Mouse (Mus musculus) R1 (cell line): ENCODE data around the gene Casp9.

Experiments
- DNase-seq: peaks from one replicate; pipeline ENCODE4 v3.0.0-alpha.2; 2018; ENCODE audit warnings: low read depth, low spot score

The Casp9 gene

GRCm38 (mm10) chr4:141781201-141781985, 12.0 kb upstream of the Casp9 start:
- DNase-seq: no peak

DNA sequence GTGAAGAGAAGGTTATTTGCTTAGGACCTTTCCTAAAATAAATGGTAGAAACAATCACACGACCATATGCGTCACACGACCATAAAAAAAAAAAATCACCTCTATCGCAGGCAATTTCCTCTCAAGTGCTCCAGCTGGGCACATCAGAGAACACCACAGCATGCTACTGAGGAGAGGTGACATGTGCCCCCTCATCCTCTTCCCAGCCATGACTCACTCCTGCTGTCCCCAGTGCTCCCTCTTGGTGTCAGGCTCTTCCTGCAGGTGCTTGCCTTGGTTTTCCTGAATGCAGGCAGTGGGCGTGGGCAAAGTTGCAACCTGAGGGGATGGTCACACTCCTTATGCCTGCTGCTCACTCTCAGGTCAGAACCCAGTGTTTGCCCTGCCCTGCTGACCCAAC, 8.6 kb upstream of the Casp9 start:
- no peak for DNase-seq

- DNase-seq: no peak
Measured at GRCm38 (mm10) chr4:141786141-141786540, 7.3 kb upstream of the Casp9 start.

DNA sequence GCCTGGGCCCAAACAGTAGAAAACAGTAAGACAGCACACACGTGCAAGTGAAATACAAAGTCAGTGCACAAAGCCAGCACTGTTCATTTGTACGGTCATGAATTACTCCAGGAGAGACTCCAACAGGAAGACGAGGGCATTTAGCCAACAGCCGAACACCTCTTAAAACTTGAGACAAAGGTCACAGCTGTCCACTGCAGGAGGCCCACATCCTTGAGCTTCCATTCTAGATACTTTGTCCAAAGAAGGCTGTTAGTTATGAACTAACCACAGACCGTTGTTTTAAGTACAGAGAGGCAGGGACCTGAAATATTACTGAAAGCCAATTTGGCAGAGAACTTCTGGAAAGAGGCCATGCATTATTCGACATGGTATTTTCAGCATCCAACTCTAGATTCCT, 6.4 kb upstream of the Casp9 start:
- DNase-seq: no peak

- DNase-seq: no peak
Measured at GRCm38 (mm10) chr4:141787462-141787861, 6.0 kb upstream of the Casp9 start.

- DNase-seq: no peak
Measured at GRCm38 (mm10) chr4:141789564-141790218, 3.7 kb upstream of the Casp9 start.

DNA sequence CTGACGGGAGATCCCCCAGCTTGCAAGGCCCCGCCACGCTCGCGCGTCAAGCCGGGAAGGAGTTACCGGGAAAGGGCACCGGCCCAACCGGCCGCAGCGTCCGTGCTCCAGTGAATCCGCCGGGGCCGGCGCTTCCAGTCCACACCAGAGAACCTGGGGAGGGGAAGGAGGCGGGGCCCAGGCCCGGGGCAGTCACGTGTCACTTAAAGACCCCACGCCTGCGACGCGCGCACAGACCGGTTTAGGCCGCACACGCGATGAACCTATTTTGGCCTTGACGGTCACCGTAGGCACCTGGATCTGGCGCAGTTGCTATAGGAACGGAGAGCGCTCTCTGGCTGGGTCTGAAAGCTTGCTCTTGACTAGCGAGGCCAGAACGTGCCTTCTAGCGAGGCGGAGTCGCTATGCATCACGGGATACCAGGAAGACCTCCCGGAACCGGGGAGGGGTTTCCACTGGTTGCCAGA, 2.9 kb upstream of the Casp9 start, which contains the start of gene Dnajc16:
Gene Dnajc16 (minus strand): TSS at position 408 of the 467 bp plus-strand sequence.
- DNase-seq: peak; percentile 100

DNA sequence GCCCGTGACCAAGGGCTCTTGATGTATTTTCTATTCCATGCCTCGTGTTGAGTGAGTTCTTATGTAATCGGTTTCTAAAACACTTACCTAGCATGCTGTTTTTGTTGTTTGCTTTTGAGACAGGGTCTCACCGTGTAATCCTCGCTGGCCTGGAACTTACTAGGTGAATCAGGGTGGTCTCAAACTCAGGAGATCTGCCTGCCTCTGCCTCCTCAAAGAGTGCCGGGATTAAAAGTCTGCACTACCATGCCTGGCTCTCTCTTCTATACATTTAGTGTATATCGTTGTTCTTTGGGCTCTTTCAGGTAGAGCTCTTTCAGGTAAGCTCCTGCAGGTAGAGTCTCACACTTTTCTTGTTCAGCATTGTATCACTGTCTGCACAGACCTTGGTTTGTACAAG, 1.9 kb upstream of the Casp9 start:
- no peak for DNase-seq

GRCm38 (mm10) chr4:141791951-141792350, 1.5 kb upstream of the Casp9 start:
- no peak for DNase-seq

GRCm38 (mm10) chr4:141792554-141793281, 694 bp upstream of the Casp9 start:
- DNase-seq: no peak

DNA sequence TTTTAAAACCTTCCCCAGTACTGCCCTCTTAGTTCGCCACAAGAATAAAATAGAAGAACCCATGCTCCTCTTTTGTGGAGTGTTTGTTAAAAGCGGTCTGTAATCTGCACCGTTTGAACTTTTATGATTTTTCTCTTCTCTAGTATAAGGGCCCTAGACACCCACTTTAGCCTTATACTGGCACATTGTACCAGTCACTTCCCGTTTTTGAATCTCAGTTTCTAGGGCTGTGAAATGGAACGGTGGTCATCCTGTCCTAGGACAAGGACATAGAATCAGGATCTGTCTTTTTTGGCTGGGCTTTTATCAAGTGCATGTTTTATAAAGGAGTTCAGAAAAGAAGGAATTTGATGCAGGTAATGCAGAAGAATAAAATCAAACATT, 732 bp downstream of the Casp9 start:
- DNase-seq: no peak

DNA sequence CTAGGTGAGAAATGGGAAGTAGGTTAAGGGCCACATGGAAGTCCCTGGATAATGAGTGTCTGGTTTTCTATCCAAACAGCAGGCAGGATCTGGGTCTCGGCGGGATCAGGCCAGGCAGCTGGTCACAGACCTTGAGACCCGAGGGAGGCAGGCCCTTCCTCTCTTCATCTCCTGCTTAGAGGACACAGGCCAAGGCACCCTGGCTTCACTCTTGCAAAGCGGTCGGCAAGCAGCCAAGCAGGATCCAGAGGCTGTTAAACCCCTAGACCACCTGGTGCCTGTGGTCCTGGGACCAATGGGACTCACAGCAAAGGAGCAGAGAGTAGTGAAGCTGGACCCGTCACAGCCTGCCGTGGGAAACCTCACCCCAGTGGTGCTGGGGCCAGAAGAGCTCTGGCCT, 2.9 kb downstream of the Casp9 start:
- DNase-seq: no peak

DNA sequence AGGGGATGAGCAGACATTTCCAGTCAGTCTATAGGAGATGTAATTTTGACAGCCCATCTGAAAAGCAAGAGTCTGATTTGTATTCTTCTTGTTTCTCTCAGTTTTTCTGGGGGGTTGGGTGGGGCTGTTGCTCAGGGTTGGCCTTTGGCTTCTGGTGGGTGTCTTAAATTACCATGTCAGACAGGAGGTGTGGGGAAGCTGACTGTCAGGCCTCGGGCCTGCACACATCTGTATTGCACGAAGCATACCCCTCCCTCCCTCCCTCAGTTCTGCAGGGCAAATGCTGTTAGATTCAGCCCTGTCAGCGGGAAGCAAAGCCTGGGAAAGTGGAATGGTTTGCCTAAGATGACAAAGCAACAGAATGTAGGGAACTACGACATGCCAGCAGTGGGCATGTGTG, 3.5 kb downstream of the Casp9 start:
- no peak for DNase-seq

DNA sequence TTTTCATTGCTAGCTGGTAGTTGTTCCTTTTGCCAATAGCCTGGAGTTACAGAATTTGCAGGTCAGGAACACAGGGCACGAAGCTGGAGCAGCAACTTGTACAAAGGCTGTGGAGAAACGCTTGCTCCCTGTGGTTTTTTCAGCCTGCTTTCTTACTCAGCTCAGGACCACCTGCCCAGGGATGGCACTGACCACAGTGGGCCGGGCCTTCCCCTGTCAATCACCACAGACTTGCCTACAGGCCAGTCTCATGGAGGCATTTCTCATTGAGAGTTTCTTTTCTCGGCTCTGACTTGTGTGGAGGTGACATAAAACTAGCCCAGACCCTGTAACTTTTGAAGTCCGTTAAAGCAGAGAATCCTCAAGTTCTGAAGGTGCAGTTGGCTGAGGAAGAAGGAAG, 4.1 kb downstream of the Casp9 start:
- DNase-seq: no peak

DNA sequence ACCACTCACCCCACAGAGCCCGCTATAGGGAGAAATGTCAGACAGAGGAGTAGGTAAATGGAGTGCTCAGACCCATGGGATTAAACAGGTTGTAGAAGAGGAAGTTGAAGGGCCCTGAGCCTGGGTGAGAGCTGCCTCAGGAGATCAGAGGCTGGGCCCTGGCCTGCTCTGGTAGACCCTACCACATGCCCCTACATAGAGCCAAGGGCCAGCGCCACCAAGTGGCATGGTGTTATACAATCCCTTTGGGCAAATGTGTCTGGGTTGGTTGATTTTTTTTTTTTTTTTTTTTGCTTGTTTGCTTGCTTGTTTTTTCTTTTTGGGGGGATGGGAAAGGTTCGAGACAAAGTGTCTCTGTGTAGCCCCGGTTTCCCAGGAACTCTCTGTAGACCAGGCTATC, 10.7 kb downstream of the Casp9 start:
- DNase-seq: no peak

- no peak for DNase-seq
Measured at GRCm38 (mm10) chr4:141805886-141806285, 12.5 kb downstream of the Casp9 start.

GRCm38 (mm10) chr4:141809850-141810464, 16.5 kb downstream of the Casp9 start:
- DNase-seq: peak; percentile 61

- peak; percentile 25 for DNase-seq
Measured at GRCm38 (mm10) chr4:141810975-141811374, 17.6 kb downstream of the Casp9 start.

GRCm38 (mm10) chr4:141811375-141811774, 18.0 kb downstream of the Casp9 start:
- no peak for DNase-seq

GRCm38 (mm10) chr4:141816267-141816666, 22.9 kb downstream of the Casp9 start:
- no peak for DNase-seq

GRCm38 (mm10) chr4:141816776-141817655, 23.6 kb downstream of the Casp9 start:
- DNase-seq: no peak
